Mouse (Mus musculus) lung, postnatal 0 days (tissue): ENCODE results near the gene Phxr2. TPM values are rescaled to one million over a fixed set of nuclear protein-coding genes. Genes with fewer than 3 reads are reported as not detected.

ENCODE experiments used
- ATAC-seq: fragments of 200-750 bp; cut with Nextera tagmentation; 2 replicates; pipeline ENCODE4 v1.8.0; 2017; ENCODE audit warnings: moderate library complexity
- DNase-seq: peaks from one replicate; pipeline ENCODE4 v3.0.0-alpha.2; 2016; ENCODE audit warnings: low spot score
- H3K27ac ChIP-seq: fragments of 300-500 bp; sonication (generic); 2 replicates; pipeline ENCODE4 v1.5.1; 2014; ENCODE audit warnings: antibody characterized with exemption, mild to moderate bottlenecking, low read length, mixed read lengths
- H3K27me3 ChIP-seq: fragments of 300-500 bp; sonication (generic); replicated peaks from 2 replicates; pipeline ENCODE4 v1.6.1; 2014; ENCODE audit warnings: low read length, mixed read lengths; ENCODE audit not compliant: insufficient read depth
- H3K36me3 ChIP-seq: fragments of 300-500 bp; sonication (generic); 2 replicates; pipeline ENCODE4 v1.6.1; 2014; ENCODE audit warnings: low read length, mixed read lengths; ENCODE audit not compliant: insufficient read depth
- H3K4me1 ChIP-seq: fragments of 300-500 bp; sonication (generic); 2 replicates; pipeline ENCODE4 v1.6.1; 2014; ENCODE audit warnings: antibody characterized with exemption, low read depth, low read length, mixed read lengths; ENCODE audit not compliant: insufficient read depth
- H3K4me2 ChIP-seq: fragments of 300-500 bp; sonication (generic); replicated peaks from 2 replicates; pipeline ENCODE4 v1.6.1; 2014; ENCODE audit warnings: low read depth, mild to moderate bottlenecking, low read length, moderate library complexity, mixed read lengths
- H3K4me3 ChIP-seq: fragments of 300-500 bp; sonication (generic); 2 replicates; pipeline ENCODE4 v1.5.1; 2014; ENCODE audit warnings: low read depth, low read length
- H3K9ac ChIP-seq: fragments of 300-500 bp; sonication (generic); replicated peaks from 2 replicates; pipeline ENCODE4 v1.6.1; 2014; ENCODE audit warnings: low read depth, mild to moderate bottlenecking
- H3K9me3 ChIP-seq: fragments of 300-500 bp; sonication (generic); 2 replicates; pipeline ENCODE4 v1.6.1; 2016; ENCODE audit warnings: low read length, mixed read lengths
- CTCF ChIP-seq: IDR thresholded peaks from 2 replicates; pipeline ENCODE4 v1.5.1; 2016; ENCODE audit warnings: antibody characterized with exemption, mild to moderate bottlenecking
- EP300 ChIP-seq: IDR thresholded peaks from 2 replicates; pipeline ENCODE4 v1.6.1; 2016; ENCODE audit warnings: antibody characterized with exemption, mild to moderate bottlenecking, control low read depth
- WGBS: fragments of 180-500 bp; shearing (Covaris S2); extraction: QIAGEN DNeasy Blood & Tissue Kit; methylation state at CpG from one replicate; pipeline ENCODE4 v1.1.7; 2014; 5-methylcytosine and 5-hydroxymethylcytosine counted together
- polyA plus RNA-seq: library from polyadenylated mRNA; unstranded; fragments of >200 nt; fragmentation: Nextera tagmentation; extraction: Ambion mirVana; gene quantifications from 2 replicates; pipeline ENCODE4 v1.2.1, GENCODE M21; 2015

Gene Phxr2
- polyA plus RNA-seq, 1 experiment from 2014 or later: not detected

DNA sequence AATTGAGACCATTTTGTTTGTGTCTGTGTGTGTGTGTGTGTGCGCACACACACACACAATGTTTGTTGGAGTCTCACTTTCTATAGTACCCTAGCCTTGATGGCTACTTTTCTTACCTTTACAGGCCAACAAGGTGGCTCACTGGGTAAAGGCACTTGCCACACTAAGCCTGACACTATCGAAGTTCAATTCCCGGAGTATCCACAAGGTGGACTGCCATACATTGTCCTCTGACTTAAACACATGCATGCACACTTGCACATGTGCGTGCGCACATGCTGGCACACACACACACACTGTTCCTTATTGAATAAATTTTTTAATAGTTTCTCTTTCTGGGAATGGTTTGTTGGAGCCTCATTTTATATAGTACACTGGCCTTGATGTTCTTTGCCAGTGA lies 30.7 kb upstream of the Phxr2 start:
- no peak overlapping the region for H3K9ac ChIP-seq
- TF ChIP-seq EP300 (no peak), CTCF (peak; percentile 29; the same call in 1 of the 2 replicates)
- no peaks in the 10 kb centered on the region for H3K9me3 ChIP-seq
- no peaks in the 10 kb centered on the region for H3K27me3 ChIP-seq
- WGBS: 91% methylated on average over 5 of the region's 5 CpGs
- no peaks in the 10 kb centered on the region for H3K4me1 ChIP-seq
- H3K4me3 ChIP-seq: no peak overlapping the region
- ATAC-seq (no peak), DNase-seq (no peak)
- H3K27ac ChIP-seq: no peak overlapping the region
- H3K4me2 ChIP-seq: no peak overlapping the region
- no peaks in the 10 kb centered on the region for H3K36me3 ChIP-seq

DNA sequence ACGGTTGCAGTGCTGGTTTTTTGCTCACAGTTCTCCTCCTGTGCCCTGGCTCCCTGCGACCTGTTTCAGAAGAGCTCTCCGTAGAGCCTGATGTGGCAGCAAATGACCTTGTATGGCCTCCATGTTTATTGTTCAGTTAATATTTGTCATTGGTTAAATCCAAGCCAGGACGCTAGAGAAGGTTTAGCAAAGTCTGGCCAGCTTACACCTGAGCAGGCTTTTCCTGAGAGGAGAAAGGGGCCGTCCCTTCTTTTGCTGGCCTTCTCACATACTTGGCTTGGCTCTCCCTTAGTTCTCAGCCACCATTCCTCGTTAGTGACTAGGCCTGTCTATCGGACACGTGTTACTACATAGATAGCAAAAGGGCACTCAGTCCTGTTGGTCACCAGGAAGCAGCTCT lies 28.5 kb upstream of the Phxr2 start:
- Histone ChIP-seq H3K9ac (no peak overlapping the region), H3K27ac (no peak overlapping the region), H3K9me3 (no peaks in the 10 kb centered on the region), H3K4me3 (no peak overlapping the region), H3K36me3 (no peaks in the 10 kb centered on the region), H3K4me1 (no peaks in the 10 kb centered on the region), H3K4me2 (no peak overlapping the region), H3K27me3 (no peaks in the 10 kb centered on the region)
- DNase-seq (no peak), ATAC-seq (no peak)
- TF ChIP-seq EP300: no peak
- no peak for TF ChIP-seq CTCF
- 69% methylated on average over 8 of the region's 8 CpGs for WGBS

DNA sequence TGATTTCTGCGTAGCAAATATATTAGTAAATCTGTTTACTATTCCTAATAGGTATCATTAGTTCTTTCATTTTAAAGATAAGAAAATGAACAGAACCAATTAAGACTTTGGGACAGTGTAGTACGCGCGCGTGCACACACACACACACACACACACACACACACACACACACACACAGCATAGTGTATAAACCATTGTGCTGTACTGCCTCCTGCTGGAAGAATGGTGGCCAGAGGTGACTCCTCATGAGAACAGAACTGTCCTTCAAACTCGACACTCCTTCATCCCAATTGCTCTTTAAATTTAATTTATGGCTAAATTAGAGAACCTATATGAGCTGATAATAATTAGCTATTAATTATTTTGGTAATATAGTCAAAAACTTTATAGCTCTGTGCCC lies 25.9 kb upstream of the Phxr2 start:
- Histone ChIP-seq H3K9ac (no peak overlapping the region), H3K4me2 (no peak overlapping the region), H3K4me1 (no peaks in the 10 kb centered on the region), H3K9me3 (no peaks in the 10 kb centered on the region), H3K27ac (no peak overlapping the region), H3K27me3 (no peaks in the 10 kb centered on the region), H3K4me3 (no peak overlapping the region), H3K36me3 (no peaks in the 10 kb centered on the region)
- no peak for DNase-seq
- WGBS: 92% methylated on average over 6 of the region's 6 CpGs
- peak; percentile 74 for TF ChIP-seq CTCF
- TF ChIP-seq EP300: no peak
- ATAC-seq: no peak

DNA sequence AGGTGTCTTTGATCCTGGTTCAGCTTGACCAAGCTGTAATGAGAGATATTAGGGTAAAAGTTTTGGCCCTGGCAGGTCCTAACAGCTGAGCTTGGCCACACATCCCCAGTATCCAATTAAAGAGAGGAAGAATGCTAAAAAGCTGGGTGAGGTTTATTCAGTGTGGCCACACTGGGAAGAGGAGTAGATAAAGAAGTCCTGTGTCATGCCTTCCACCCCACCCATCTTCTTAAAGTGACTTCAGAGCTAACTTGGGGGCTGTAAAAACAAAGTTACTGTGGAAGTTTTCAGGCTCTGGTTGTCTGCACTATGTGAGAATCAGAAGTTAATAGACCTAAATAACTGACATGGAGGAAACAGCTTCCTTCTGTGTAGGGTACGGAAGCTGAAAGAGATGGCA lies 25.5 kb upstream of the Phxr2 start:
- H3K36me3 ChIP-seq: no peaks in the 10 kb centered on the region
- TF ChIP-seq CTCF: no peak
- no peak for TF ChIP-seq EP300
- H3K27me3 ChIP-seq: no peaks in the 10 kb centered on the region
- H3K4me2 ChIP-seq: no peak overlapping the region
- no peaks in the 10 kb centered on the region for H3K4me1 ChIP-seq
- no peak overlapping the region for H3K9ac ChIP-seq
- no peak for DNase-seq
- 100% methylated on average over 1 of the region's 1 CpGs for WGBS
- H3K4me3 ChIP-seq: no peak overlapping the region
- no peak for ATAC-seq
- H3K27ac ChIP-seq: no peak overlapping the region
- no peaks in the 10 kb centered on the region for H3K9me3 ChIP-seq

DNA sequence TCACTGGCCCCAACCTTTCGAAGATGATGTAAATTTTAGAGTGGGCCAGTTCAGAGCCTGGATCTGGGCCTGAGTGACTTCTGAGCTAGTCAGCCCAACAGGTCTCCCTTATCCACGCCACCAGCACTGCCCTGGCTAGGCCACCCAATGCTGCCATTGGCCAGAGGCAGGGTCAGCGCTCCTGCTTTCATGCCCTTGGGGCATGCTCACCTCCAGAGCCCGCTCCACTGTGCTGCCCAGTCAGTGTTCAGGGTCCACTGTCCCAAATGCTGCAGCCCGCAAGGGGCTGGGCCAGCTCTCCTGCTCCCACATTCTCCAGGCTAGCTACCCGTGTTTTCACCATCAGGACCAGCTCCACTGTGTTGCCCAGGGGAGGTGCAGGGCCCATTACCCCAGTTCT lies 23.9 kb upstream of the Phxr2 start:
- Histone ChIP-seq H3K9me3 (no peaks in the 10 kb centered on the region), H3K27ac (no peak overlapping the region), H3K27me3 (no peaks in the 10 kb centered on the region), H3K9ac (no peak overlapping the region), H3K4me2 (no peak overlapping the region), H3K4me3 (no peak overlapping the region), H3K4me1 (no peaks in the 10 kb centered on the region), H3K36me3 (no peaks in the 10 kb centered on the region)
- TF ChIP-seq EP300 (no peak), CTCF (no peak)
- no peak for ATAC-seq
- no peak for DNase-seq
- 87% methylated on average over 6 of the region's 6 CpGs for WGBS

DNA sequence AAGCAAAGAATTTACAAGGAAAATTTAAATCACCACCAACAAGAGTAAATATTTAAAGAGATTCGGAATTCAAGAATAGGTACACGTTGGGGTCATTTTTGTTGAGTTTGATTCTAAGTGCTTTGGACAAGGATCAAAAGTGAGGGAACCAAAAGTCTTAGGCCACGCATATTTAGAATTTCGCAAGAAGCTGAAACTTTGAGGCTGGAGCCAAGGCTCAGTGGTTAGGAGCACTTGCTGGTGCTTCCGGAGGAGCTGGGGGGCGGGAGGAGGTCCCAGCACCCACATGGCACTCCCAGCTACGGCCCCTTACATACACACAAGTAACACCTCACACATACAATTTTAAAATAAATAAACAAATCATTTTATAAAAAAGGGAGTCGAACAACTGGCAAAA lies 20.5 kb upstream of the Phxr2 start:
- DNase-seq (no peak), ATAC-seq (no peak)
- 53% methylated on average over 8 of the region's 8 CpGs for WGBS
- H3K4me1 ChIP-seq: no peaks in the 10 kb centered on the region
- no peak overlapping the region for H3K9ac ChIP-seq
- no peaks in the 10 kb centered on the region for H3K9me3 ChIP-seq
- no peak overlapping the region for H3K4me3 ChIP-seq
- H3K36me3 ChIP-seq: no peaks in the 10 kb centered on the region; the same call in 1 of the 2 replicates
- no peaks in the 10 kb centered on the region for H3K27me3 ChIP-seq
- no peak for TF ChIP-seq EP300
- no peak for TF ChIP-seq CTCF
- no peak overlapping the region for H3K27ac ChIP-seq
- H3K4me2 ChIP-seq: no peak overlapping the region

DNA sequence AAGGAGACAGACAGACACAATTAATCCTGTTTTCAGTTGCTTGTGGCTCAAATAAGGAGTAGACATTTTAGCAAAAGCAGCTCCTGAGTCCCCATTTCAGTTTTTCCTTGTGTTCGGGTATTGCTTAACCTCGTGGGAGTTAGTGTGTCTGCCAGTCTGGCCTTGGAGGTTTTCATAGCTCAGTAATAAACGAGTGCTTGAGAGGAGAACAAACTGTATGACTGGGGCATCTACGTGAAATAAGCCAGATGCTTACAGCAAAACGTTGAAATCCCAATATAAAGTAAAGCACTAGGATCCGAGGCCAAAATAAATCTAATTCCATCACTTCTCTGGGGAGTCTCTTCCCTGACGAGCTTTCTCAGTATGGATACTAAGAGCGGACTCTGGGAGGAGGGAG lies 19.5 kb upstream of the Phxr2 start:
- H3K27ac ChIP-seq: no peak overlapping the region
- 61% methylated on average over 8 of the region's 8 CpGs for WGBS
- H3K4me3 ChIP-seq: no peak overlapping the region
- no peak overlapping the region for H3K9ac ChIP-seq
- no peak for TF ChIP-seq CTCF
- TF ChIP-seq EP300: no peak
- H3K36me3 ChIP-seq: no peaks in the 10 kb centered on the region; the same call in 1 of the 2 replicates
- H3K4me1 ChIP-seq: no peaks in the 10 kb centered on the region
- H3K9me3 ChIP-seq: no peaks in the 10 kb centered on the region
- ATAC-seq: peak; percentile 53; the same call in 1 of the 2 replicates
- peak; percentile 53 for DNase-seq
- no peaks in the 10 kb centered on the region for H3K27me3 ChIP-seq
- H3K4me2 ChIP-seq: no peak overlapping the region
